Mouse (Mus musculus) gastrocnemius, postnatal 4 days (tissue): ENCODE measurements around the gene Plce1. TPM values are rescaled to one million over a fixed set of nuclear protein-coding genes. Genes with fewer than 3 reads are reported as not detected.

ENCODE experiments used
- DNase-seq, 2 experiments: peaks; one replicate each; pipeline ENCODE4 v3.0.0; 2021 to 2022; ENCODE audit warnings: low spot score in 2 of 2, mixed read lengths in 2 of 2
- total RNA-seq, 2 experiments: library from RNA; stranded (reverse); gene quantifications; 2 replicates each; pipeline ENCODE4 v1.2.3; 2021

Gene Plce1
- total RNA-seq, 2 experiments from 2014 or later = 53.1 to 56.9 TPM

GRCm38 (mm10) chr19:38582861-38583260, 102.0 kb downstream of the Plce1 start:
- DNase-seq = no peak

GRCm38 (mm10) chr19:38587559-38587958, 106.7 kb downstream of the Plce1 start:
- no peak for DNase-seq

GRCm38 (mm10) chr19:38589466-38589865, 108.6 kb downstream of the Plce1 start:
- no peak for DNase-seq

GRCm38 (mm10) chr19:38589941-38590340, 109.0 kb downstream of the Plce1 start:
- no peak for DNase-seq

- DNase-seq = peak in 1 of 2 experiments; percentile 40
Observed at GRCm38 (mm10) chr19:38592566-38593224, 111.8 kb downstream of the Plce1 start.

- no peak for DNase-seq
Observed at GRCm38 (mm10) chr19:38593225-38593897, 112.5 kb downstream of the Plce1 start.

GRCm38 (mm10) chr19:38596096-38596495, 115.2 kb downstream of the Plce1 start:
- DNase-seq = no peak

- DNase-seq = no peak
Observed at GRCm38 (mm10) chr19:38597392-38597791, 116.5 kb downstream of the Plce1 start.

GRCm38 (mm10) chr19:38599001-38599400, 118.1 kb downstream of the Plce1 start:
- no peak for DNase-seq

- no peak for DNase-seq
Observed at GRCm38 (mm10) chr19:38601127-38601526, 120.2 kb downstream of the Plce1 start.

- peak in 1 of 2 experiments; percentile 35 for DNase-seq
Observed at GRCm38 (mm10) chr19:38602811-38603210, 121.9 kb downstream of the Plce1 start.

GRCm38 (mm10) chr19:38607236-38607635, 126.3 kb downstream of the Plce1 start:
- no peak for DNase-seq

GRCm38 (mm10) chr19:38608951-38609654, 128.2 kb downstream of the Plce1 start:
- no peak for DNase-seq

GRCm38 (mm10) chr19:38610291-38610690, 129.4 kb downstream of the Plce1 start:
- DNase-seq = no peak

GRCm38 (mm10) chr19:38610809-38611208, 129.9 kb downstream of the Plce1 start:
- DNase-seq = no peak

GRCm38 (mm10) chr19:38614067-38614675, 133.3 kb downstream of the Plce1 start:
- DNase-seq = no peak

GRCm38 (mm10) chr19:38615356-38615755, 134.4 kb downstream of the Plce1 start:
- no peak for DNase-seq

GRCm38 (mm10) chr19:38620134-38620533, 139.2 kb downstream of the Plce1 start:
- DNase-seq = no peak

- peak; percentile 23 to 63 for DNase-seq
Observed at GRCm38 (mm10) chr19:38621546-38621945, 140.6 kb downstream of the Plce1 start.

- DNase-seq = no peak
Observed at GRCm38 (mm10) chr19:38626246-38627015, 145.5 kb downstream of the Plce1 start.
